Mouse (Mus musculus): ENCODE measurements around the gene 1700003F12Rik. TPM values are rescaled to one million over a fixed set of nuclear protein-coding genes. Genes with fewer than 3 reads are reported as not detected.

1700003F12Rik gene
- total and polyA plus RNA-seq, 3 experiments, result 0.52 to 0.85 (median 0.56) TPM

GRCm38 (mm10) chr2:154568329-154569070 is 21.6 kb downstream of the 1700003F12Rik start:
- no peaks in the 10 kb centered on the region for H3K9me3 ChIP-seq (replicated peaks; ENCODE audit: low read length)
- peak overlapping the region; percentile 64 for H3K9ac ChIP-seq (ENCODE audit: insufficient read depth, low read depth)
- H3K36me3 ChIP-seq (replicated peaks in 1 of 2; ENCODE audit: control insufficient read depth in 1 of 2, insufficient read depth in 1 of 2, low read length in 1 of 2), result peaks cover 10 to 32% of the 10 kb centered on the region in 2 experiments
- H3K4me1 ChIP-seq (ENCODE audit: control insufficient read depth in 1 of 2, insufficient read depth in 2 of 2), result peaks cover 3 to 44% of the 10 kb centered on the region in 2 experiments
- peak overlapping the region; percentile 3; the same call in 1 of the 2 replicates for H3K27ac ChIP-seq (ENCODE audit: insufficient read depth, low read depth)
- H3K4me3 ChIP-seq (replicated peaks in 1 of 3; ENCODE audit: low read depth in 2 of 3, low read length in 2 of 3, poor library complexity in 1 of 3), result peak overlapping the region; percentile 74 to 95 (median 75)
- H3K4me2 ChIP-seq (ENCODE audit: insufficient read depth, low read depth, poor library complexity, severe bottlenecking), result peak overlapping the region; percentile 88
- dilution Hi-C loops (cut with MboI; ENCODE audit: extremely low pct_ligation_motif_present, extremely low pct_unique_long_range_greater_than_20kb, low sequenced_read_pairs) (no loop called here), in situ Hi-C loops (cut with MboI; ENCODE audit: low pct_ligation_motif_present, low pct_unique_long_range_greater_than_20kb, low sequenced_read_pairs) (no loop called here)
- peaks cover 22% of the 10 kb centered on the region for H3K79me2 ChIP-seq (replicated peaks; ENCODE audit: control insufficient read depth, extremely low read depth, insufficient read depth, poor library complexity, severe bottlenecking)
- no peak for TF ChIP-seq MAX (IDR thresholded peaks at IDR 0.05; ENCODE audit: low read length)
- no peak for TF ChIP-seq CTCF (conservative IDR thresholded peaks at IDR 0.05 in 1 of 2, IDR thresholded peaks at IDR 0.05 in 1 of 2; ENCODE audit: low read depth in 2 of 2, low read length in 2 of 2)
- TF ChIP-seq ZNF384 (IDR thresholded peaks at IDR 0.05; ENCODE audit: low read depth, low read length), result no peak
- no peak for TF ChIP-seq PAX5 (IDR thresholded peaks at IDR 0.05; ENCODE audit: low read length)
- TF ChIP-seq SIN3A (IDR thresholded peaks at IDR 0.05; ENCODE audit: low read length), result no peak
- TF ChIP-seq TBP (conservative IDR thresholded peaks at IDR 0.05; ENCODE audit: low read depth, low read length), result no peak
- no peak for TF ChIP-seq NELFE (IDR thresholded peaks at IDR 0.05; ENCODE audit: low read depth, low read length)
- no peak for TF ChIP-seq MEF2A (IDR thresholded peaks at IDR 0.05; ENCODE audit: borderline replicate concordance, low read depth, low read length)
- TF ChIP-seq USF2 (conservative IDR thresholded peaks at IDR 0.05; ENCODE audit: low read depth, low read length), result no peak
- DNase-seq (ENCODE audit: extremely low read depth), result no peak
- no peaks in the 10 kb centered on the region for H3K27me3 ChIP-seq (replicated peaks)

GRCm38 (mm10) chr2:154569071-154569748 is 22.3 kb downstream of the 1700003F12Rik start:
- dilution Hi-C loops (cut with MboI; ENCODE audit: extremely low pct_ligation_motif_present, extremely low pct_unique_long_range_greater_than_20kb, low sequenced_read_pairs), result no loop called here
- peak overlapping the region; percentile 64 for H3K9ac ChIP-seq (ENCODE audit: insufficient read depth, low read depth)
- peak overlapping the region; percentile 74 to 95 (median 75) for H3K4me3 ChIP-seq (replicated peaks in 1 of 3; ENCODE audit: low read depth in 2 of 3, low read length in 2 of 3, poor library complexity in 1 of 3)
- H3K36me3 ChIP-seq (replicated peaks in 1 of 2; ENCODE audit: control insufficient read depth in 1 of 2, insufficient read depth in 1 of 2, low read length in 1 of 2), result peaks cover 3 to 25% of the 10 kb centered on the region in 2 experiments
- peak overlapping the region; percentile 56 for H3K27ac ChIP-seq (ENCODE audit: insufficient read depth, low read depth)
- H3K9me3 ChIP-seq (replicated peaks; ENCODE audit: low read length), result no peaks in the 10 kb centered on the region
- no peaks in the 10 kb centered on the region for H3K27me3 ChIP-seq (replicated peaks)
- peak; percentile 82 for TF ChIP-seq SIN3A (IDR thresholded peaks at IDR 0.05; ENCODE audit: low read length)
- no peak for TF ChIP-seq POLR2AphosphoS2 (IDR thresholded peaks at IDR 0.05; ENCODE audit: low read depth, low read length)
- peak; percentile 89 for TF ChIP-seq MAX (IDR thresholded peaks at IDR 0.05; ENCODE audit: low read length)
- TF ChIP-seq GABPA (IDR thresholded peaks at IDR 0.05; ENCODE audit: insufficient replicate concordance, low read depth, low read length), result no peak
- 0 out of 2 replicates have a peak, but pooled peaks have one; percentile 27 for TF ChIP-seq TCF12 (IDR thresholded peaks at IDR 0.05; ENCODE audit: low read depth, low read length)
- TF ChIP-seq EP300 (IDR thresholded peaks at IDR 0.05; ENCODE audit: low read length), result no peak
- peak; percentile 98 for TF ChIP-seq BHLHE40 (IDR thresholded peaks at IDR 0.05; ENCODE audit: low read depth, low read length)
- TF ChIP-seq ELF1 (IDR thresholded peaks at IDR 0.05; ENCODE audit: low read depth, low read length), result peak; percentile 34; the same call in 1 of the 2 replicates
- peak; percentile 76 for TF ChIP-seq USF2 (conservative IDR thresholded peaks at IDR 0.05; ENCODE audit: low read depth, low read length)
- TF ChIP-seq KAT2A (IDR thresholded peaks at IDR 0.05; ENCODE audit: insufficient replicate concordance, low read length), result 0 out of 2 replicates have a peak, but pooled peaks have one; percentile 29
- no peak for TF ChIP-seq ZC3H11A (IDR thresholded peaks at IDR 0.05; ENCODE audit: low read depth, low read length)
- TF ChIP-seq NELFE (IDR thresholded peaks at IDR 0.05; ENCODE audit: low read depth, low read length), result 0 out of 2 replicates have a peak, but pooled peaks have one; percentile 51
- peak; percentile 31; the same call in 1 of the 2 replicates for TF ChIP-seq CHD2 (IDR thresholded peaks at IDR 0.05; ENCODE audit: low read length)
- no peak for TF ChIP-seq JUN (IDR thresholded peaks at IDR 0.05; ENCODE audit: insufficient read depth, low read depth, low read length)
- no peak for TF ChIP-seq PAX5 (IDR thresholded peaks at IDR 0.05; ENCODE audit: low read length)
- peak; percentile 90 for TF ChIP-seq MXI1 (IDR thresholded peaks at IDR 0.05; ENCODE audit: low read depth, low read length)
- TF ChIP-seq IRF4 (IDR thresholded peaks at IDR 0.05; ENCODE audit: low read depth, low read length), result no peak
- TF ChIP-seq HCFC1 (IDR thresholded peaks at IDR 0.05; ENCODE audit: low read depth, low read length), result peak; percentile 32
- peak; percentile 44; the same call in 1 of the 2 replicates for TF ChIP-seq POLR2A (IDR thresholded peaks at IDR 0.05; ENCODE audit: low read depth, low read length)
- TF ChIP-seq MAZ (IDR thresholded peaks at IDR 0.05; ENCODE audit: low read depth, low read length), result no peak
- no peak; the same call in 1 of the 2 replicates for TF ChIP-seq NRF1 (IDR thresholded peaks at IDR 0.05; ENCODE audit: low read depth, low read length)
- peak; percentile 84 for TF ChIP-seq USF1 (IDR thresholded peaks at IDR 0.05; ENCODE audit: low read depth, low read length)
- no peak for TF ChIP-seq MAFK (IDR thresholded peaks at IDR 0.05; ENCODE audit: insufficient replicate concordance, low read length)
- peak; percentile 80 for DNase-seq (ENCODE audit: extremely low read depth)
- H3K4me1 ChIP-seq (ENCODE audit: control insufficient read depth in 1 of 2, insufficient read depth in 2 of 2), result peaks cover 4 to 48% of the 10 kb centered on the region in 2 experiments
- peaks cover 22% of the 10 kb centered on the region for H3K79me2 ChIP-seq (replicated peaks; ENCODE audit: control insufficient read depth, extremely low read depth, insufficient read depth, poor library complexity, severe bottlenecking)
- in situ Hi-C loops (cut with MboI; ENCODE audit: low pct_ligation_motif_present, low pct_unique_long_range_greater_than_20kb, low sequenced_read_pairs), result no loop called here
- H3K4me2 ChIP-seq (ENCODE audit: insufficient read depth, low read depth, poor library complexity, severe bottlenecking), result peak overlapping the region; percentile 88

Measured in CH12.LX (cell line).